Comparison of ENCODE assay signal across 18 mouse cellular contexts in the genomic region with DNA sequence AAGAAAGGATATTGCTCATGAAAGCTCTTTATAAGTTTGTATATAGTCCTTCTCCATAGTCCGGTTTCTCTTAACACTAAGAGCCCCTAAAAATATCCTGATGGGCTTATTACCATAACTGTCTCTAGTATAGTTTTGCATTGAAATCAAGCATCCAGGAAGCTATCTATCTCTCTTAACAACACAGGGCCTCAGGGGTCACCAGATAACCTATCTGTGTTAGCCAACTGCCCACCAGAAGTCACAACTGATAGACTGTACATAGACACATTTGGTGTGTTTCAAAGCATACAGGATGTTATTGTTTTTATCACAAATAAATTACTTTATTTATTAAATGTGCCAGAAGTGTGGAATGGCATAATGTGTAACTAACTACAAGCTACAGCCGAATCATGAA.
"Had no signal": no experiment of that assay in that cellular context is flagged by ENCODE, and none has a peak within 500 bp of the region (broad histone marks: within the 10 kb centered on the region; RNA-seq: fewer than 3 reads in every experiment).

No protein-coding gene starts in this region.

- DNase-seq: kidney, adult 11 months; kidney, adult 8-10 months; kidney, postnatal 10 days; kidney, postnatal 4 days; lung, embryonic 14.5 days; midbrain, embryonic 14.5 days; thymus, adult 2 months; thymus, postnatal 14 days; thymus, postnatal 4 days had no signal

- H3K9ac ChIP-seq: intestine, embryonic 15.5 days; kidney, embryonic 15.5 days; limb, embryonic 13.5 days; lung, embryonic 14.5 days had no signal

- H3K4me1 ChIP-seq: intestine, embryonic 15.5 days; kidney, embryonic 15.5 days; limb, embryonic 10.5 days; limb, embryonic 13.5 days; megakaryocyte, embryonic 14.5 days had no signal

- H3K9me3 ChIP-seq: intestine, embryonic 15.5 days; kidney, embryonic 15.5 days; limb, embryonic 10.5 days; limb, embryonic 13.5 days; megakaryocyte, embryonic 14.5 days had no signal

- ATAC-seq: intestine, embryonic 15.5 days; lung, postnatal 0 days had no signal

- H3K27ac ChIP-seq: intestine, embryonic 15.5 days; kidney, embryonic 15.5 days; limb, embryonic 10.5 days; limb, embryonic 13.5 days; macrophage; stomach, postnatal 0 days had no signal

- H3K4me2 ChIP-seq: intestine, embryonic 15.5 days; kidney, embryonic 15.5 days; limb, embryonic 13.5 days; lung, embryonic 14.5 days; midbrain, embryonic 11.5 days had no signal

- H3K27me3 ChIP-seq: intestine, embryonic 15.5 days; kidney, embryonic 15.5 days; limb, embryonic 13.5 days; megakaryocyte, embryonic 14.5 days had no signal

- H3K4me3 ChIP-seq: intestine, embryonic 15.5 days; kidney, embryonic 15.5 days; limb, embryonic 10.5 days; limb, embryonic 13.5 days; megakaryocyte, embryonic 14.5 days had no signal

- H3K36me3 ChIP-seq: intestine, embryonic 15.5 days; kidney, embryonic 15.5 days; limb, embryonic 10.5 days had no signal
